Mouse (Mus musculus) gastrocnemius, adult 18-20 months (tissue): ENCODE data around the gene Rora. TPM values are rescaled to one million over a fixed set of nuclear protein-coding genes. Genes with fewer than 3 reads are reported as not detected.

Experiments
- DNase-seq: peaks from one replicate; pipeline ENCODE4 v3.0.0; 2021; ENCODE audit warnings: low spot score
- total RNA-seq, 2 experiments: library from RNA; stranded (reverse); gene quantifications; 2 replicates each; pipeline ENCODE4 v1.2.3; 2021

The Rora gene
- total RNA-seq, 2 experiments from 2014 or later: 73.5 to 85.0 TPM

DNA sequence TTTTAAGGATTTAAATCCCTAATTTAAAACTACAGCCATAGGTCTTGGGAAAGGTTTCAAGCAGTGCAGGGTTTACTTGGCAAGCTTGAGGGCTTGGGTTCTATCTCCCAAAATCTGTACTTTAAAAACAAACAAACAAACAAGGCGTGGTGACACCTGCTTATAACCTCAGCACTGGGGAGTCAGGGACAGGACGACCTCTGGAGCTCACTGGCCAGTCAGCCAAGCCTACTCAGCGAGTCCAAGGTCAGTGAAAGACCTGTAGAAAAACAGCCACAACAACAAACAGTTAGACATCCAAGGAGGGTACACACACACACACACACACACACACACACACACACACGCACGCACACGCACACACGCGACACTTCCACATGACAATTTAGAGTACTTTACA is 538.9 kb downstream of the Rora start:
- DNase-seq: no peak

DNA sequence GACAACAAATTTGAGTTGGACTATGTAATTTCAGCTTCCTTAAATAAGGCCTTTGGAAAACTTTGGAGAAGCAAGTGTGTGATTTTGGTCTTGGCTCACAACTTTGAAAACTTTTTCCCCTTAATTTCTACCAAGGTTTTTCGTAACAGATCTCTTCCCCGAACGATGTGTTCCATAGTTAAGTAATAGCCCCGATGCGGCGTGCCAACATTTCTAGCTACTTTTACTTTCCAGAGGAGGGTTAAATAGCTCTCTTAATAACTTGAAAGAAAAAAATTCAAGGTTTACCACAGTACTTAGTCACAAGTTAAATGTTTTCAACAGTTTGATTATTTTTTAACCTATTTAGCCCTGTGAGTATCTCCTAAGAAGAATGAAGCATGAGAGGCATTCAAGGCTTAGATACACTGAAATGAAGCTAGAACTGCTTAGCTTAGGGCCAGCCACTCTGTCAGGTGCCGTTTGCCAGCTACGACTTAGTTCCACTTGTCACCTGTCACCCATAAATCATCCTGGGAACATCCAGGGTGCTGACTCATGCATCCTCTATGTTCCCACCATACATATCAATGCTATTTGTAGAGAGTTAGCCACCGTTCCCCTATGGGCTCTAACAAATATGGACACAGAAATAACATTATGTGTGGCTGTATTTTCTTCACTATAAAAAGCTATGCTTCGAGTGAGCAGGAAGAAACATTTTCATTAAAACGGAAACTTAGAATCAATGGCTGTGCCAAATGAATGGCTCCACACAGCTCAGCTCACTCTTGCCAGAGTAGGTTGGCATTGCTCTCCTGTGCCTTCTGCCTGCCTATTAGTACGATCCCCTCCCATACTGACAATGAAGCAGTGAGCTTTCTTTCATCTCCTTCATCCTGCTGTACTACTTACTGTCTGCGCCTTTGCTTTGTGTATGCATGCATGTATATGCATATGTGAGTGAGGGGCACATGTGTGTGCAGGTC is 541.3 kb downstream of the Rora start:
- DNase-seq: peak; percentile 88

DNA sequence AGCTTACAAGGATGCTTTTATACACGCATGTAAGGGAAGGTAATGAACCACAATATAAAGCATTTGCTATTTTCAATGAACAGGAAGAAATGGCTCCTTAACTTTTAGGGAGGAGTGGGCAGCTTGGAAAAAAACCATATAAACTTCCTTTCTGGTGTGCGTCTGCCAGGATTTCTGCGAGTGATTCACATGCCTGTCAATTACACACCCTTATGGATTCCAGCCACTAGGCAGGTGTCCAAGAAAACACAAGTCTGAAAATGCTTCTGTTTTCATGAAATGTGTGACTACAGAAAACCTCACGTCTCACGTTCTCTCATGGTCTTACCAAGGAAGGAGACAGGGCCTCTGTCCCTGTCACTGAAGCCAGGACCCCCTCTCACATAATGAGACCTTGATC is 560.2 kb downstream of the Rora start:
- peak; percentile 27 for DNase-seq

DNA sequence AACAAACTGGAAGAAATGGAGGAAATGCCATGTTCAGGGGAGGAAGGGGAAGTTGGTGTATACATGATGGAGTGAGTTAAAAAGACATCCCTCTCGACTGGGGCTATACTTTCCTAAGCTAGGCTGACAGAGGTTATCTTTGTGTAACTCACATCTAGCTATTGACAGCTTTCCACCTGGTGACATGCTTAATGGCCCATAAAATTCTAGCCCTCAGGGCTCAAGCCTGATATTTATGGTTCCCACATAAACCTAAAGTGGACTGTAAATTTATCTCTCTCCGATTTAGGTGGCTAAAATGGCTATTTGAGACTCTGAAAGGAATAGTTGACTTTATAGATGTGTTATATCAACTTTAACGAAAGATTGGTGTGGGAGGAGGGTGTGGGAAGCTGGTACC is 571.3 kb downstream of the Rora start:
- no peak for DNase-seq

DNA sequence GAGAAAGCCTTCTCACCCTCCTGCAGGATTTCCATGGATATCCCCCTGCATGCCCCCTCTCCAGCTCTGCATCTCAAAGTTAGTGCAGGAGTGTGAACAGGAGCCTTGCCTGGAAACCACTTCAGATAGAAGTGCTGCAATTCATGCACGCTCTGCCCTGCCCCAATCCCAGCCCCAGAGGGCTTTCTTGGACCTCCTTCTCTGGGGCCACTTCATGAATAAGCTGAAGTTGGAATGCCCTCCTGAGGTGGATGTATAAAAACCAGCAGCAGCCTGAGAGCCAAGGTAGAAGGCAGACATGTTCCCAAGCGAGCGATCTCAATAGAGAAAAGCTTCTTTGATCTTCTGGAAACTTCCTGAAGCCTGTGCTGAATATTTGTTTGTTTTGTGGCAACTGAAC is 572.8 kb downstream of the Rora start:
- no peak for DNase-seq

DNA sequence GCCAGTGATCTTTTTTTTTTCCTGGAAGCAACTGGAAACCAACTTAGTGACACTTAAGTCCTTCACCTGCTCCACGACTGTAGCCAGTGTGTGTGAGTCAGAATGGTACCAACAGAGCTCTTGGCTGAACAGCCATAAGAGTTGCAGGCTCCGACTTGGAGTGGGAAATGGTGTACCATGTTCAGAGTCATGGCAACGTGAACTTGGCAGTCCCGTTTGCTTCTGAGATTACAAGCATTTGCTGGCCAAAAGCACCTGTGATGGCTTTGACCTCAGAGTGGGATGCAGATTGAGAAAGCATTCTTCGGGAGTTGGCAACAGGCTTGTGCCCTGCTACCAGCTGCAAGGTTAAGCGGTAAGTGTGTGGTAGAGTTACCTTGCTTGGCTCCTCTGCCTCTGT is 574.2 kb downstream of the Rora start:
- peak; percentile 72 for DNase-seq

DNA sequence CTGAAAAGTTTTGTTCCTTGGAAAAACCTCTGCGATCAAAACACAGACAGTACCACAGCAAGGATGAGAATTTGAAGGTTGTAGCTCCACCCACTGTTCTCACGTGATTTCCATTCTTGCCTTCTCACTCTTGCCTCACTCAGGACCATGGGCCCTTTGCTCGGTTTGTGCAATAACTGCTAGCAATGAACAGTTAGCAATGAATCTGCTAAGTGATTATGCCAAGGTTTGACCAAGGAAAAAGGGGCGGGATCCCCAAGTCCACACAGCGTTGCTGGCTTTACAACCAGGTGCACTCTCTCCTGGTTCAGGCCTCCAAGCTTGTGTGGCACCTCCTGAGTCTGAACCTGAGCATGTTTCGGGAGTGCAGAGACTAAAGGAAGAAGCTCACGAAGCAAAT is 576.3 kb downstream of the Rora start:
- DNase-seq: no peak

DNA sequence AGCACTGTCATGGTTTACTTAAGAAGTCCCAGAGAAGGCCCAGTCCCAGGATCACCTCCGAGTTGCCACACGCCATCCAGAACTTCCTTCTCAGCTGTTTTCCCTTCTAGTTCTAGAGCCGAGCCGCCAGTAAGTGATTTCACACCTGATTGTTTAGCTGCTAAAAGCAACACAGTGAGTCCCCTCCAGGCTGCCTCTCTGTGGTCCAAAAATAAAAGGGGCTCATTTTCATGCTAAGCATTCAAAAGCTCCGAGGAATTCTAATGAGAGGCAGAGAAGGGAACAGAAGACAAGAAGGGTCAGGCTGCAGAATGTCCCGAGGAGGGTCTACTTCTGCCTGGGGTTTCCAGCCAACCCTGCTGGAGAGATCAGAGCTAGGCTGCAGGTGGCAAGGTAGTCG is 580.9 kb downstream of the Rora start:
- no peak for DNase-seq

DNA sequence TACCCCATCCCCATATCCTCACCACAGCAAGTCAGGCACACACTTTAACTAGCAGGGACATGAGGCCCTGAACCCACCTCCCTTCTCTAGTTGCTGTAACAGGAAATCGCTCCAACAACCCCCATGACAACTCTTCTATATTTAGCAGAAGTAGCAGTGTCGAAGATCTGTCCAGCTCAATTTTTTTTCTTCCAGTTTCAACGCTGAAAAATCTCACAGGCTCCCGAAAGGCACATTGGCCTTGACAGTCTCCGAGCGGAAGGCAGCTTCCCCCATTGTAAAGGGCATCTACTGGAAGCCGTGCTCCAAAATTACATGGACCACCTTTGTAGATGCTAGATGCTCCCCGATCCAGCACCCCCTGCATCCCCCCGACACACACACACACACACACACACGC is 583.7 kb downstream of the Rora start:
- DNase-seq: peak; percentile 26

DNA sequence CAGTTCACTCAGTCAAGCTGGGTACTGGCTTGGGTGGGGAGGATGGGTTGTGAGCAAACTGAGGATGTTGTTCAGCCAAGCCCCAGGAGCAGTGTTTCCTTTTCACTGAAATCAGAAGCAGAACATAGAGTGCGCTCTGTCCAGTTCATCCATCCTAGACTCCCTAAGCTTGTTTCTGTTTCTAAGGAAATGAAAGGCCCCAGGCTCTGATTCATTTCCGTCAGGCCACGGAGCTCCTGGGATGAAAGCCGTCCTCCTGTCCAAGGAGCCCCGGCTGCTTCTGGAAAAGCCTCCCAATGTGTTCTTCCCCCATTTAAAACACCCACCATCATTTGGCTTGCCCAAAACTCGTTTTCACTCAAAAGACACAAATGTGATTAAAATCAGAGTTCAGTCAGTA is 589.0 kb downstream of the Rora start:
- no peak for DNase-seq

DNA sequence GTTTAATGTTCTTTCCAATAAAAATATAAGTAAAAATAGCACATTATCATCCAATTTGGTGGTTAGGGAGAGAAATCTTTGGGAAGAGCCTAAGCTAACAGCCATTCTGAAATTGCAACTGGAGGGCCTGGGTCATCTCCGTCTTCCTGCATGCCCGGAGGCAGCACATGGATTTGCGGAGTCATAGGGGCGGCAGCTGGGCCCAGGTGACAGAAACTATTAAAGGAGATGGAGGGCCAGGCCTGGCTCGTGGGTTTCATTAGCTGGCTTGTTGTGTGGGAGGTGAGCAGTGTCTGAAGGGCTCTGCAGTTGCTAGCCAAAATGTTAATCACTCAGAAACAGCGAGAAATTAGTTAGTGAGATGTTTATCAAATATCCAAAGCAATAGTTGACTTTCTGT is 590.0 kb downstream of the Rora start:
- DNase-seq: no peak

DNA sequence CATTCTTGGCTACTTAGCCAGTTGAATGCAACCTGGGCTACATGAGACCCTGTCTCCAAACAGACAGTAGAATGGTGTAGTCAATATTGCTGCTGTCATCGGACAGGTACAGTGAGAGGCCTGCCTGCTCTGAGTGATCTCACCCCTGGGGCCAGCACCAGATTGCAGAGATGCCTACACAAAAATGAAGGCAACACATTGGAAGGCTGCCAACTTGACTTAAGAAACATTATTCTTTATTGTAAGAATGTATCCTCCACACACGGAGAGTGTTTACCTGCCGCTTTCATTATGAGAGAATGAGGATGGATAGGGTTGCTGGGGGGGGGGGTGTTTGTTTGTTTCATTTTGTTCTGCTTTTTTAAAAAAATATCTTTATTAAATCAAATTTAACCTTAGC is 592.6 kb downstream of the Rora start:
- no peak for DNase-seq

DNA sequence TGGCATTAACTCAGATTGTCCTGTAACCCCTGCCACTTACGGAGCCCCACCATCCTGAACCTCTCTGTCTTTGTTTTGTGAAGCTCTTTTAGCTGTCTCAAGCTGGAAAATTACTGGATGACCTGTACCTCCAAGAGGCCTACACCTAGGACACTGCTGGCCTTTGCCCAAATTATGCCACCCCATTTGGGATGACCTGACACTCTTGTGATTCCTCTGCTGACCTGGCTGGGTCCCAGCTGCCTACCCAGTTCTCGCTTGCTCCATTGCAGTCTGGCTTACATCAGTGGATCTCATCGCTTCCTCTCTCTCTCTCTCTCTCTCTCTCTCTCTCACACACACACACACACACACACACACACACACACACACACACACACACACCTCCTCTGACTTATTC is 596.0 kb downstream of the Rora start:
- DNase-seq: no peak

DNA sequence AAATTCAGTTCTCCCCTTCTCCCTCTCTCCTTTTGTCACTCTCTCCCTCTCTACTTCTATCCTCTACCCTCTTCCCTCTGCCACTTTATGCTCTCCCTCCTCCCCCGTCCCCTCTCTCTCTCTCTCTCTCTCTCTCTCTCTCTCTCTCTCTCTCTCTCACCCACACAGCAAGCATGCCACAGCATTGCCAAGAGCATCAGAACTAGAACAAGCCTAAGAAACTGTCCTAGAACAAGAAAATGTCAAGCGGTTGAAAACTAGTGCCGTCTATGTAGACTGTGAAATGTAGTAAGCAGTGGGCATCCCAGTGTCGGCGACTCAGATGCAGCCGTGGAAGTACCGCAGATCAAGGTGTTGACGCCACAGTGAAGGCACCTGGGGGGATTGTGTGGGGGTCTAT is 596.7 kb downstream of the Rora start:
- no peak for DNase-seq

DNA sequence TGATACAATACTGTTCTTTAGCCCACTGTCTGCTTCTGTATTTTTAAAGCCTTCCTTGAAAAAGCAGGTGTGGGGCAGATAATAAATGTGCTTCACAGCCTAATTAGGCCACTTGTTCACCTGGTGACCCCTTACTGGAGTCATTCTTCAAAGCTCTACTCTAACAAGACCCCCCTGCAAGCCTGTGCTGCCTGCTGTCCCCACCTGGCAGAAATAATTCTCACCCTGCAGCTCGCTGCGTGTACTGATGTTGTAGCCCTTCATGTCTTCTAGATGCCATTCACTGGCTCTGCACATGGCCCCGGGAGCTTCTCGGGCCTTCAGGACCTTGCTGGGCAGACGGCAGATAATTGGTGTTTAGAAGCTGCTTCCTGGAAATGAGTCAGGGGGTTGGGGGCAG is 604.9 kb downstream of the Rora start:
- DNase-seq: no peak

DNA sequence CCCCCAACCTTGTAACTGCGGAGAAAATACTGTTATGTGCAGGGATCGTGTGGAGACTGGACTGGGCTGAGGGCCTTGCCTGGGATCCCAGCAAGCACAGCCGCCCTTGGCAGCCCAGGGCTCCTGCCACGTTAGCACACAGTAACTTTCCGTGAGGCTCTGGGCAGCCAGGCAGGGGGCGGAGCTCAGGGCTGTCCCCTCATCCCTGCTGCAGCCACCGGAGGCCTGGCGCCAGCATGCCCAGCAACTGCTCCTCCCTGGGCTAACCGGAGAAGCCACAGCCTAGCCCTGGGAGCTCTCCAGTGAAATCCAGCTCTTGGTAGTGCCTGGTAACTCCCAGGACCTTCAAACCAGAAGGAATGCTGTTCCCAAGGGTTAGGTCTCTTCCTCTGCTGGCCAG is 605.8 kb downstream of the Rora start:
- DNase-seq: peak; percentile 88

DNA sequence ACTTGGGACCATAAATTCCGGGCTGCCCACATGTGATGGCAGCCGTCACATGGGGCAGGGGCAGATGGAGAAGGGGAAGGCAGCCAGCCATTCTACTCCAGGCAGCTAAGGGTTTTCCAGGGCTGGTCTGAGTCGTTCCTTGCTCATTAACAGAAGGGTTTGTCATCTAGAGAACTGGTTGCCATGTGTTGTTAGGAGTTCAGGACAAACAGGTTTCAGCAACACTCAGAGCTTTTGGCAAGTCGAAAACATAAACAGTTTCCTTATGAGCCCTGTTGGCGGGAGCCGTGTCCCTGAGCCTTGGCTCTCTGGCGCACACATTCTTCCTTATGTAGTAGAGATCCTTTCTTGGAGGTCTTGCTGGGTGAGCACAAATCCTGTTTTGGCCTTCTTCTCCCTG is 611.6 kb downstream of the Rora start:
- peak; percentile 41 for DNase-seq

DNA sequence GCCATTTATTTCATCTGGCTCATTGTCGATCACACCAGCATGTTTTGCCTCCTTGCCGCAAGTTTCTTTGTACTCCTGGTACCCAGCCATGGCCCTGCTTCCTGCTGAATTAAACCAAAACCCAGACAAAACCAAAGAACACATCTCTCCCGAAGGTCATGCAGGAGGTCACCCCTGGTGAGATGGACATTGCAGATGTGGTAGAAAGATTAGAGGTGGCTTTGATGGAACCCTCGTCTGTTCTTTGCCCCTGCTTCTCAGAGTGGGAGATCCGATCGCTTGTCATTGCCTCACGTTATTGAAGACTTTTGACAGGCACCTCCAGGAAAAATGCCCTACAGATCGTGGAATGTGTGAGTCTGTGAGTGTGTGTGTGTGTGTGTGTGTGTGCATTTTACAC is 616.8 kb downstream of the Rora start:
- no peak for DNase-seq

DNA sequence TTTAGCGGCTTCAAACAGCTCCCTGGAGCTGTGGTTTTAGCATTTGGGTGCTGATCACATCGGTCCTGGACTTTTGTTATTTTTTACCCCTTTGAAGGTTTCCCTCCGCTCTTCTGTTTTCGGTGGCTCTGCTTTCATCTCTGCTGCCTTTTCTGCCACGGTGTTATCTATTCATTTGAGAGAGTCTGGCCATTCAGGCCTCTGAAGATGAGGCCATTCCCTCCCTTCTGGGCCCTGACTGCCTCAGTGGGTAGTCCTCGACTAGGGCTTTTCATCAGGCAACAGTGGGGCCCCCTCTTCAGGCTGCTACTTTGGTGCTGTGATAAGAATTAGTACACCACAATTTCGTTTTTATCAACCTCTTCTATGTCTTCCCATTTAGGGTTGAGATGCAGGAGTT is 617.3 kb downstream of the Rora start:
- DNase-seq: no peak

DNA sequence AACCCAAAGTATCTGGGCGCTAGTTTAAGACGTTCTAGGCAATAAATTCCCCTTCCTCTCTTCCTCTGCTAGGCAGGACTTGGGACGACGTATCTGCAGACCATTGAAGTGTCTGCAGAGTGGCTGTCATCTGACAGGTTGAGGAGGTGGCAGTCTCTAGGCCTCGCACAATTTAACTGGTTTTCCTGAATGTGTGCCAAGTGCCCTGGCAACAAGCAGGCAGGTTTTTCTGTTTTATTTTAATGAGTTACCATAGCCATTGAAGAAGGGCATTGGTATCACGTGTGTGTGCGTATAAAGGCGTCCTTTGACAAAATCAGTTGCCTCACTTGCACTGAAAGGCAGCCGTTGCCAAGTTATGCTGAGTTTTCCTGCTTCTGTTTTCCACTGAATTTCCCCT is 619.3 kb downstream of the Rora start:
- DNase-seq: no peak

DNA sequence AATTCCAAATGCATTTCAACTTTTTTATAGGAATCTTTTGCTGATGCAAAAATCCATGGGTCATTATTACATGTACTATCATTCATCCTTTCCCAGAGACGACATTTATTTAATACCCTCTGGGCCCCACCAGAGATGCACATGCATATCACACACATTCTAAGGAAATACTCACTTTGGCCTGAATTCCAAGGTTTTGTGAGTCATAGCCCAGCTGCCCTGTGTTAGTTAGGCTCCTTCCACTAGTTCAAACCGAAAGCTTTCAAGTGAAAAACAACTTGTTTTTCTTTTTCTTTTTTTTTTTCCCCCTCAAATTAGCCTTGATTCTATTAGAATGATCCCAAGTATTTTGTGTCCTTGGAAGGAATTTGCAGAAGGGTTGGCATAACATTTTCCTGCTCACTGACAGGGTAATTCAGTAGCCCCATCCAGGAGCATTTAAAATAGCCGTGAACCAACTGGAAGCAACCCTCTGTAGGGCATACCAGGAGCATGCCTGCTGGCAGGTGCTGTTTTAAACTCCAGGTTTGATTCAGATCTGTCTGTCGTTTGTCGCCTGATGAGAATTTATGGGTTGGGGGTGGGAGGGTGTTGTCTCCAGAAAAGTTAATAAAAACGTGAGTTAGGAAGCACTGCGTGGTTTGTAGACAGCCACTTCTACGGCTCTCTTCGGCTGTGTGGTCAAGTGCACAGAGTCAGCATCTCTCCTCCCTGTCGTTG is 621.3 kb downstream of the Rora start:
- no peak for DNase-seq

DNA sequence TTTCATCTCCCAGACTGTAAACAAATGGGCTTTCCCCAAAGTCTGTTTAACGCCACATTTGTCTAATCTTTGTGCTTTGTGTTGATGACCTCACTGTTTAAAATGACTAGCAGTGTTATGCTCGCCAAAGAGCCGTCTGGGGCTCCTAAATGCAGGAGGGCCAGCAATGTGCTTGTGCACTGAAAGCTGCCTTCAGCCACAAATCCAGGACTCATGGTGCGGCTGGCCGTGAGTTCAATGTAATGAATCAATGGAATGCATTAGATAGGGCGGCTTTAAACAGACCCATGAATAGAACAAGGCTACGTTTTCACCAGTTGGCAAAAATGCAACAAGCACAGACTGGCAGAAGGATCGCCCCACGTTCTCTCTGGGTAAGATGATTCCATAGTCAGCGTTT is 623.7 kb downstream of the Rora start:
- no peak for DNase-seq

DNA sequence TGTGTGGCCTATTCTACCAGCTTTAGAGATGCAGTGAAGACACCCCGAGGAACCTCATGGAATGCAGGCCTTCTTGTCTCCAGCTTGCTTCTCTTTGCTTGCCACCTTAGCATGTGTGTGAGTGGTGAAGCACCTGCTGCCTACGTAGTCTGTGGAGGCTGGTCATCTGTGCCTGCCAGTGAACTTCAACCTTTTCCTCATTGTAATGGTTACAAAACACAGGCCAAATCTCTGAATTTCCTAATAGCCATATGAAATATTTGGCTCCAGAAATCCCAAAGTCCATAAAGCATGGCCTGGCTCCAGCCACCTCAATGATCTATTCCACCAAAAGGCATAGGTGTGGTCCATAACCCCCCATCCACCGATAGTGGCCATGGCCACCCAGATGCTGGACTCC is 631.4 kb downstream of the Rora start:
- no peak for DNase-seq
